Mouse (Mus musculus) hindbrain, embryonic 11.5 days (tissue): ENCODE data around the gene Ndufs8. TPM values are rescaled to one million over a fixed set of nuclear protein-coding genes. Genes with fewer than 3 reads are reported as not detected.
A peak's percentile ranks its signal among the peaks of the same experiment; 100 is the strongest.

ENCODE experiments used
- ATAC-seq: fragments of 200-750 bp; cut with Nextera tagmentation; 2 replicates; pipeline ENCODE4 v1.8.0; 2017; ENCODE audit warnings: mild to moderate bottlenecking, moderate TSS enrichment, moderate library complexity; ENCODE audit not compliant: low FRiP score
- DNase-seq: peaks from one replicate; pipeline ENCODE4 v3.0.0-alpha.2; 2015; ENCODE audit warnings: low spot score
- H3K27ac ChIP-seq: fragments of 300-500 bp; sonication (generic); 2 replicates; pipeline ENCODE4 v1.5.1; 2014; ENCODE audit warnings: mild to moderate bottlenecking, low read depth, low read length
- H3K27me3 ChIP-seq: fragments of 300-500 bp; sonication (generic); 2 replicates; pipeline ENCODE4 v1.6.1; 2014; ENCODE audit warnings: mild to moderate bottlenecking, low read length, moderate library complexity, mixed read lengths; ENCODE audit not compliant: control insufficient read depth, insufficient read depth
- H3K36me3 ChIP-seq: fragments of 300-500 bp; sonication (generic); 2 replicates; pipeline ENCODE4 v1.6.1; 2014; ENCODE audit warnings: mild to moderate bottlenecking, low read length, moderate library complexity, mixed read lengths; ENCODE audit not compliant: control insufficient read depth, insufficient read depth
- H3K4me1 ChIP-seq: fragments of 300-500 bp; sonication (generic); replicated peaks from 2 replicates; pipeline ENCODE4 v1.6.1; 2014; ENCODE audit warnings: low read length, mixed read lengths; ENCODE audit not compliant: control insufficient read depth, insufficient read depth
- H3K4me2 ChIP-seq: fragments of 300-500 bp; sonication (generic); replicated peaks from 2 replicates; pipeline ENCODE4 v1.6.1; 2014; ENCODE audit warnings: mild to moderate bottlenecking, low read depth, low read length
- H3K4me3 ChIP-seq: fragments of 300-500 bp; sonication (generic); 2 replicates; pipeline ENCODE4 v1.5.1; 2014; ENCODE audit warnings: low read depth, low read length
- H3K9ac ChIP-seq: fragments of 300-500 bp; sonication (generic); 2 replicates; pipeline ENCODE4 v1.6.1; 2014; ENCODE audit warnings: low read depth, low read length
- H3K9me3 ChIP-seq: fragments of 300-500 bp; sonication (generic); 2 replicates; pipeline ENCODE4 v1.6.1; 2016; ENCODE audit warnings: low read length; ENCODE audit not compliant: control insufficient read depth
- WGBS: fragments of 180-500 bp; shearing (Covaris S2); extraction: QIAGEN DNeasy Blood & Tissue Kit; methylation state at CpG from one replicate; pipeline ENCODE4 v1.1.7; 2014; 5-methylcytosine and 5-hydroxymethylcytosine counted together
- polyA plus RNA-seq: library from polyadenylated mRNA; unstranded; fragments of >200 nt; fragmentation: Nextera tagmentation; extraction: Ambion mirVana; gene quantifications from 2 replicates; pipeline ENCODE4 v1.2.1, GENCODE M21; 2014

Ndufs8 gene
- polyA plus RNA-seq, 1 experiment from 2014 or later, result 240 TPM

DNA sequence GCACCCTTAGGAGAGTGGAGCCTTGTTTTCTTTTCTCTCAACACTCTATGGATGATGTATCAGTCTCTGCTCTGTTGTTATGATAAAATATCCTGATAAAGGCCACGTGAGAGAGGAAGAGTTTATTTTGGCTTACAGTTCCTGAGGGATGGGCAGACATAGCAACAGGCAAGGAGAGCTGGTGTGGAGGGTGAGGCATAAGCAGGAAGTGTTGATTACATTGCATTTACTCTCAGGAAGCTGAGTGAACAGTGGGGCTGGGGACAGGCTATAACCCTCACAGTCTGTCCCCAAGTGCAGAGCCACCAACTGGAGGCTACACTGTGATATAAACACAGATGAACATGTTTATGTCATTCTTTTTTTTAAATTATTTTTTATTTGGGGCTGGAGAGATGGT lies 39.5 kb upstream of the Ndufs8 start:
- ATAC-seq (no peak), DNase-seq (no peak)
- Histone ChIP-seq H3K4me1 (no peaks in the 10 kb centered on the region), H3K4me2 (no peak overlapping the region), H3K9ac (no peak overlapping the region), H3K36me3 (no peaks in the 10 kb centered on the region), H3K4me3 (no peak overlapping the region), H3K9me3 (no peaks in the 10 kb centered on the region), H3K27ac (no peak overlapping the region), H3K27me3 (no peaks in the 10 kb centered on the region)
- 59% methylated on average over 1 of the region's 1 CpGs for WGBS

DNA sequence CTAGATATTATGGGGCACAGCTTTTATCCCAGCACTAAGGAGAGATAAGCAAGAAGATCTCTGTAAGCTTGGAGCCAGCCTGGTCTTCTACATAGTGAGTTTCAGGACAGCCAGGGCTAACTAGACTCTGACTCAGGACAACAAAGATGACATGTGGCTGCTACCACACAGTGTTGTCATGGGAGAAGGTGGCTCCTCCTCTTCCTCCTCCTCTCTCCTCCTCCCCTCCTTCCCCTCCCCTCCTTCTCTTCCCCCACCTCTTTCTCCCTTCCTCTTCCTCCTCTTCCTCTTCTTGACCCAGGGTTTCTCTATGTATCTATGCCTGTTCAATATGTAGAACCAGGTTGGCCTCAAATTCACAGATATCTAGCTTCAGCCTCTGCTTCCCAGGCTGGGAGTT lies 38.9 kb upstream of the Ndufs8 start:
- Histone ChIP-seq H3K9ac (no peak overlapping the region), H3K27ac (no peak overlapping the region), H3K4me1 (no peaks in the 10 kb centered on the region), H3K36me3 (no peaks in the 10 kb centered on the region), H3K4me3 (no peak overlapping the region), H3K27me3 (no peaks in the 10 kb centered on the region), H3K4me2 (no peak overlapping the region), H3K9me3 (no peaks in the 10 kb centered on the region)
- DNase-seq, result no peak
- ATAC-seq, result no peak

DNA sequence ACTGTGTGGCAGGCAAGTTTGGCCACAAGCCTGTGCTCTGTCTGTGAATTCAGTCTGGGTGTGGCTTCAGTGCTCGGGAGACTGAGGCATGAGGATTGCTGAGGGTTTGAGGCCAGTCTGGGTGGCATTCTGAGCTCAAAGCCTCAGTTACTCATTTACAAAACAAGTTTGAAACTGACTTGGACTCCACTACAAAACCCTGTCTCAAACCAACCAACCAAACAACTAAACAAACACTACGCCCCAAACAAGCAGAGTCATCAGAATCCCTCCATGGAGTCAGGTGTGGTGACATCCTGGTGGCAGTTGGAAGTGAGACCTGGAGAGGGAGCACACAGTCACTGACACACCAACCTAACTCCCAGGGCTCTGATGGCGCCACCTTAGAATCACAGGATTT lies 37.8 kb upstream of the Ndufs8 start:
- 71% methylated on average over 3 of the region's 3 CpGs for WGBS
- Histone ChIP-seq H3K9me3 (no peaks in the 10 kb centered on the region), H3K27me3 (no peaks in the 10 kb centered on the region), H3K9ac (no peak overlapping the region), H3K4me1 (no peaks in the 10 kb centered on the region), H3K4me3 (no peak overlapping the region), H3K27ac (no peak overlapping the region), H3K4me2 (no peak overlapping the region), H3K36me3 (no peaks in the 10 kb centered on the region)
- ATAC-seq (no peak), DNase-seq (no peak)

DNA sequence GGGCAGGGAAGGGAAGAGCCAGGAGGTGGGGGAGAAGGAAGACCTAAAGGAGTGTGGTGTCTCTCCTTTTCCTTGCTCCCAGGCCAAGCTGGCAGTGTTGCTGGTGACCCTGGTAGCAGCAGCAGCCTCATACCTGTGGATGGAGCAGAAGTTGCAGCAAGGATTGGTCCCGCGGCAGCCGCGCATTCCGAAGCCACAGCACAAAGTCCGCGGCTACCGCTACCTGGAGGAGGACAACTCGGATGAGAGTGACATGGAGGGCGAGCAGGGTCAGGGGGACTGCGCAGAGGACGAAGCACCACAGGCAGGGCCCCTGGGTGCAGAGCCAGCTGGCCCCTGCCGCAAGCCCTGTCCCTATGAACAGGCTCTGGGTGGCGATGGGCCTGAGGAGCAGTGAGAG lies 36.0 kb upstream of the Ndufs8 start:
- no peaks in the 10 kb centered on the region for H3K9me3 ChIP-seq
- no peak for ATAC-seq
- H3K27ac ChIP-seq, result no peak overlapping the region
- 83% methylated on average over 14 of the region's 14 CpGs for WGBS
- DNase-seq, result no peak
- H3K36me3 ChIP-seq, result no peaks in the 10 kb centered on the region
- no peaks in the 10 kb centered on the region for H3K4me1 ChIP-seq
- H3K4me3 ChIP-seq, result no peak overlapping the region
- H3K4me2 ChIP-seq, result no peak overlapping the region
- no peaks in the 10 kb centered on the region for H3K27me3 ChIP-seq
- no peak overlapping the region for H3K9ac ChIP-seq

DNA sequence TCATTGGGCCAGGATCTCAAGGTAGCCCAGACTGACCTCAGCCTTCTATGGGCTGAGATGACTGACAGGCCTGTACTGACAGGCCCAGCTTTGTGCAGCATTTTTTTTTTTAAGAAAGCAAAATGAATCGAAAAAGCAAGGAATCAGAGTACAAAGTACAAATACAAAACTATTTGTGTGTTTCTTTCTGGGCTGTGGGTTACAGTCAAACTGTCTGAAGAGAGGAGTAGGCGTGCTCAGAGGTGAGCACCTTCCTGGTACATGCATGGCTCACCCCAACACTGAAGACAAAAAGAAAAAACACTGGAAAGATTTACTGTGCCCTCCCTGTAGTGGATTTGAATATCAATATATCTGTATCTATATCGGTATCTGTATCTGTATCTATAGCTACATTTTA lies 35.2 kb upstream of the Ndufs8 start:
- DNase-seq (no peak), ATAC-seq (no peak)
- H3K36me3 ChIP-seq, result no peaks in the 10 kb centered on the region
- H3K4me1 ChIP-seq, result no peaks in the 10 kb centered on the region
- H3K27me3 ChIP-seq, result peaks cover 2% of the 10 kb centered on the region; the same call in 1 of the 2 replicates
- no peak overlapping the region for H3K4me3 ChIP-seq
- H3K9ac ChIP-seq, result no peak overlapping the region
- no peak overlapping the region for H3K4me2 ChIP-seq
- WGBS, result 88% methylated on average over 3 of the region's 3 CpGs
- no peaks in the 10 kb centered on the region for H3K9me3 ChIP-seq
- H3K27ac ChIP-seq, result no peak overlapping the region

DNA sequence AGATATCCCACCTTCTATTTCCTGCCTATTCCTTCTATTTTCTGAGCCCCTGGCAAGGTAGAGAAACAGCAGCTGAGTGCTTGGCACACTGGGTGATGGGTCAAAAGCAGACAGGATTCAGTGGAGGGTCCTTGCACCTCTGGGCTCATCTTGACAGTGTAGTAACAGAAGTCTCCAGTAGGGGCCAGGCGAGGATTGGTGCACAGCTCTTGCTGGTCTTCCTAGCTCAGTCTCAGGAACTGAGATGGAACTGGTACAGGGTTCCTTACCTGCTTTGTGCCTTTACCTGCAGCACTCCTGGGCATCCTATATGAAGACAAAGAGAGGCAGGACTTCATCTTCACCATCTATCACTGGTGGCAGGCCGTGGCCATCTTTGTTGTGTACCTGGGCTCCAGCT lies 34.1 kb upstream of the Ndufs8 start:
- Histone ChIP-seq H3K9ac (no peak overlapping the region), H3K4me1 (no peaks in the 10 kb centered on the region; the same call in 1 of the 2 replicates), H3K9me3 (no peaks in the 10 kb centered on the region), H3K4me2 (no peak overlapping the region), H3K36me3 (no peaks in the 10 kb centered on the region), H3K27ac (no peak overlapping the region), H3K4me3 (no peak overlapping the region), H3K27me3 (peaks cover 2% of the 10 kb centered on the region; the same call in 1 of the 2 replicates)
- DNase-seq (peak; percentile 78), ATAC-seq (peak; percentile 56; the same call in 1 of the 2 replicates)
- 8% methylated on average over 2 of the region's 2 CpGs for WGBS

DNA sequence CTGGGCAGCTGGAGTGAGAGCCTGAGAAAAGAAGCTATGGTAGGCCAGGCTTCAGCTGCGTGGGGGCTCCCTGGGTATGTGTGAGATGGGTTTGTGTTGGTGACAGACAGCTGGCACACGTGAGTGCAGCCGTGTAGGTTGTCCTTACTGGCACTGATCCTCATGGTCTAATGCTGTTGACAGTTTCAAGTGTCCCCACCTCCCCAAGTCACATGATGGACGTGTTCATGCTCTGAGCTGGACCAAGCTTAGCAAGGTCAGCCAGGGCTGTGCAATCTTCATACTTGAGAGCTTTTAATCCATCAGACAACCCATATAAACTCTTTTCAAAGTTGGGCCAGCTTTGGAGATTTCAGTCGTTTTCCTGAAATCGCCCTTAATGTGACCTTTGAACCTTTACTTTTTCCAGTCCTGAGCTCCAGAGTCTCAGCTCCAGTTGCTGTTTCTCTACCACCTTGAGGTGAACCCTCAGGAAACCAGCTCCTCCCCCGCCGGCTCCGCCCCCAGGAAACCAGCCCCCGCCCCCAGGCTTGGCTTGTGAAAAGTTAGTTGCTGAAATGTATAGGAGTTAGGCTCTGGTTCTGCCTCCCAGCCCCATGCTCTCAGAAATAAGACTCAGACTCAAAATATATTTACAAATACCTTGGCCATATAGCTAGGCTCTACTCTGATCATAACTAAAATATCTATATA lies 33.4 kb upstream of the Ndufs8 start:
- H3K9me3 ChIP-seq, result no peaks in the 10 kb centered on the region
- H3K4me3 ChIP-seq, result no peak overlapping the region
- no peaks in the 10 kb centered on the region; the same call in 1 of the 2 replicates for H3K4me1 ChIP-seq
- H3K9ac ChIP-seq, result no peak overlapping the region
- ATAC-seq, result no peak
- H3K36me3 ChIP-seq, result no peaks in the 10 kb centered on the region
- no peak for DNase-seq
- H3K27ac ChIP-seq, result no peak overlapping the region
- H3K27me3 ChIP-seq, result peaks cover 2% of the 10 kb centered on the region; the same call in 1 of the 2 replicates
- no peak overlapping the region for H3K4me2 ChIP-seq
- WGBS, result 36% methylated on average over 10 of the region's 10 CpGs

DNA sequence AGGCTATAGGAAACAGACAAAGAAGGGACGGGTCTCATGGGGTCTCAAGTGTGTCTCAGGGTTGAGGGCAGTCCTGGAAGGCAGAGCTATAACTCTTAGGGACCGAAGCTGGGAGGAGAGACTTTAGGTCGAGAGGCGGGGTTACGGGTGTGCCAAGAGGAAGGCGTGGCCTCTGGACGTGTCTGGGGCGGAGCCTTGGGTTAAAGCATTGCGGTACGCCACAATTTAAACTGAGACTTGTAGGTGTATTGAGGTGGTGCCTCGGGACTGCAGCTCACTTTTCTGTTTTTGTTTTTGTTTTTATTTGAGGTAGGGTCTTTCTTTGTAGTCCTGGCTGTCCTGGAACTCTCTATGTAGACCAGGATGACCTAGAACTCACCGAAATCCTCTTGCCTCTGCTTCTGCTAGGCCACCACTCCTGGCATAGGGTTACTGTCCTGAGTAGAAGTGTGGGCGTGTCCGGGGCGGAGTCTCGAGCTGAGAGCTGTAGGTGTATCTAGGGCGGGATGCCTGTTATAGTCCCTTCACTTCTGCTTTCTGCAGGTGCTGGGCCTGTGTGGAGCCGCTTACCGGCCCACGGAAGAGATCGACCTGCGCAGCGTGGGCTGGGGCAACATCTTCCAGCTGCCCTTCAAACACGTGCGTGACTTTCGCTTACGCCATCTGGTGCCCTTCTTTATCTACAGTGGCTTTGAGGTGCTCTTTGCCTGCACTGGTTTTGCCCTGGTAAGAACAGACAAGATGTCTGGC lies 30.6 kb upstream of the Ndufs8 start:
- Histone ChIP-seq H3K36me3 (no peaks in the 10 kb centered on the region), H3K4me2 (no peak overlapping the region), H3K4me1 (no peaks in the 10 kb centered on the region; the same call in 1 of the 2 replicates), H3K27me3 (peaks cover 2% of the 10 kb centered on the region; the same call in 1 of the 2 replicates), H3K9me3 (no peaks in the 10 kb centered on the region), H3K9ac (no peak overlapping the region), H3K4me3 (no peak overlapping the region), H3K27ac (no peak overlapping the region)
- 20% methylated on average over 27 of the region's 27 CpGs for WGBS
- ATAC-seq, result no peak
- no peak for DNase-seq

DNA sequence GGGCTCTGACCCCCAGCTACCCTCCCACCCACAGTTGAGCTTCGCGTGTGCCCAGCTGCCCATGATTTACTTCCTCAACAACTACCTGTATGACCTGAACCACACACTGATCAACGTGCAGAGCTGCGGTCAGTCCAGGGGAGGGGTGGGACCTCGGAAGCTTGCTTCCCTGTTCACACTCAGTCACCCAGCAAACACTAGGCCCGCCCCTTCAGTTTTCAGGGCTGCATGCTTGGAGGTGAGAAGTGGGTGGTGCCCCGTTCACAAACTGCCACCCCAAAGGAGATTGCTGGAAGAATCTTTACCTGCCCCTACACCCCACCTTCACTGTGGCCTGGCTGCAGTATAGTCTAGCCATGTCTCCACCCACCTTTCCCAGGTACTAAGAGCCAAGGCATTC lies 29.7 kb upstream of the Ndufs8 start:
- Histone ChIP-seq H3K27me3 (peaks cover 2% of the 10 kb centered on the region; the same call in 1 of the 2 replicates), H3K9me3 (no peaks in the 10 kb centered on the region), H3K4me2 (no peak overlapping the region), H3K27ac (no peak overlapping the region), H3K4me3 (no peak overlapping the region), H3K36me3 (no peaks in the 10 kb centered on the region), H3K4me1 (no peaks in the 10 kb centered on the region; the same call in 1 of the 2 replicates), H3K9ac (no peak overlapping the region)
- ATAC-seq (no peak), DNase-seq (no peak)
- WGBS, result 71% methylated on average over 7 of the region's 7 CpGs
